Mouse (Mus musculus): ENCODE data around the gene Hnrnpul1. TPM values are rescaled to one million over a fixed set of nuclear protein-coding genes. Genes with fewer than 3 reads are reported as not detected.

Hnrnpul1 gene
- total and polyA plus RNA-seq, 2 experiments from 2014 or later: 47.8 to 126 TPM

DNA sequence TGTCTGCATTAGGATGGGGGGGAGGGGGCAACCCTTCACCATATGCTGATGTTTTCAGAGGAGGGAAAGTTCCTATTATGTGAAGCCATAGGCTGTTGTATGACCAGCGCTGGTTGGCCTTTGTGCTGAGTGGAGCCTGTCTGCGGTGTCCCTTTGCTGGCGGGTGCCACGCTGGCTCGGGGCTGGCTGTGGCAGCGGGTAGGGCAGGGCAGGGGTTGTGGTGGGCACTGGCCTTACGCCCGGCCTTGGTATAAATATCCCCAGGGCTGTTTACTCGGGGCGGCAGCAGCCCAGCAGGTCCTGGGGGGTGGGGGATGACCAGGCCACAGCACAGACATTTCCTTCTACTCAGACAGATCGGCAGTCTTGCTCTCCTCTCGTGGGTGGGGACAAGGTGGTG is 44.6 kb downstream of the Hnrnpul1 start:
- no peak for DNase-seq (ENCODE audit: low spot score)
- 13% methylated on average over 12 of the region's 12 CpGs for WGBS
- no peak overlapping the region for H3K4me2 ChIP-seq (ENCODE audit: low read depth, low read length, poor library complexity, severe bottlenecking)

DNA sequence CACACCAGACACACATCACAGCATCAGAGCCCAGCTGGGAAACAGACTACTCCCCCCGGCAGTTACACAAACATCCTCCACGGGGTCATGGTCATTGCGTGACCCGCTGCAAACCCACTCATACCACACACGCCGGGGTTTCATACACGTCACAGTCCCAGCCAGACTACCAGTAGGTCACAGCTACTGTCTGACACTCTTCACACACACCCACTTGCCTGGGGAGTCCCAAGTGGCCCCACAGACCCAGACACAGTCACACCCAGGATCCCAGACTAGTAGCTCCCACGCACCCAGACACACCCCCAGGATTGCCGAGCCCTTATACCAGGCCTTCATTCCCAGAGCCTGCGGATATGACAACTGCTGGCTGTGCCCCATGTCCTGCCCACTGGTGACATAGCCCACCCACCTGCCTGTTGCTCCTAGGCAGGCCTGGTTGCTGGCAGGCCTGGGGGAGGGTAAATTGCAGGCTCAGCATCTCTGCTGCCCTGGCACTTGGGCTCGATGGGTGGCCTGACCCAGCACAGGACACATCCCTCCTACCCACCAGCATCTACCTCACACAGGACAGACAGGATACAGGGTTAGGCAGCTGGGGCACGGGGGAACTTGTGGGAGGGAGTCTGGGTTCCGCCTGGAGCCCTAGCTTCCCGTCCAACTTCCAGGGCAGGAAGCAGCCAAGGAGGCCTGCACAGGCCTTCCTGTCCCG is 46.8 kb downstream of the Hnrnpul1 start:
- H3K9ac ChIP-seq (replicated peaks; ENCODE audit: low read length, poor library complexity, severe bottlenecking): no peak overlapping the region
- H3K4me3 ChIP-seq (ENCODE audit: low read depth, low read length): no peak overlapping the region
- 73% methylated on average over 15 of the region's 15 CpGs for WGBS
- no peak for ATAC-seq (ENCODE audit: low FRiP score)
- H3K27ac ChIP-seq (ENCODE audit: low read depth, low read length): no peak overlapping the region
- H3K4me2 ChIP-seq (ENCODE audit: low read depth, low read length, poor library complexity, severe bottlenecking): no peak overlapping the region
- peaks cover 5% of the 10 kb centered on the region for H3K36me3 ChIP-seq (ENCODE audit: insufficient read depth, low read length)
- DNase-seq (ENCODE audit: low spot score): no peak
- no peak for TF ChIP-seq CTCF (IDR thresholded peaks at IDR 0.05)
- peaks cover 8% of the 10 kb centered on the region; the same call in 1 of the 2 replicates for H3K4me1 ChIP-seq (ENCODE audit: insufficient read depth, low read length)
- H3K27me3 ChIP-seq (ENCODE audit: insufficient read depth, low read length): no peaks in the 10 kb centered on the region
- H3K9me3 ChIP-seq (ENCODE audit: low read length): no peaks in the 10 kb centered on the region

More for the DNA sequence above, 44.6 kb downstream of the Hnrnpul1 start:
- Histone ChIP-seq H3K9ac (replicated peaks; ENCODE audit: low read length, poor library complexity, severe bottlenecking) (peak overlapping the region; percentile 24; the same call in 1 of the 2 replicates), H3K9me3 (ENCODE audit: low read length) (no peaks in the 10 kb centered on the region), H3K4me1 (ENCODE audit: insufficient read depth, low read length) (peaks cover 8% of the 10 kb centered on the region; the same call in 1 of the 2 replicates), H3K4me3 (ENCODE audit: low read depth, low read length) (no peak overlapping the region), H3K27me3 (ENCODE audit: insufficient read depth, low read length) (no peaks in the 10 kb centered on the region), H3K27ac (ENCODE audit: low read depth, low read length) (no peak overlapping the region), H3K36me3 (ENCODE audit: insufficient read depth, low read length) (peaks cover 27% of the 10 kb centered on the region)
- no peak for TF ChIP-seq CTCF (IDR thresholded peaks at IDR 0.05)
- ATAC-seq (ENCODE audit: low FRiP score): 0 out of 2 replicates have a peak, but pooled peaks have one; percentile 8

DNA sequence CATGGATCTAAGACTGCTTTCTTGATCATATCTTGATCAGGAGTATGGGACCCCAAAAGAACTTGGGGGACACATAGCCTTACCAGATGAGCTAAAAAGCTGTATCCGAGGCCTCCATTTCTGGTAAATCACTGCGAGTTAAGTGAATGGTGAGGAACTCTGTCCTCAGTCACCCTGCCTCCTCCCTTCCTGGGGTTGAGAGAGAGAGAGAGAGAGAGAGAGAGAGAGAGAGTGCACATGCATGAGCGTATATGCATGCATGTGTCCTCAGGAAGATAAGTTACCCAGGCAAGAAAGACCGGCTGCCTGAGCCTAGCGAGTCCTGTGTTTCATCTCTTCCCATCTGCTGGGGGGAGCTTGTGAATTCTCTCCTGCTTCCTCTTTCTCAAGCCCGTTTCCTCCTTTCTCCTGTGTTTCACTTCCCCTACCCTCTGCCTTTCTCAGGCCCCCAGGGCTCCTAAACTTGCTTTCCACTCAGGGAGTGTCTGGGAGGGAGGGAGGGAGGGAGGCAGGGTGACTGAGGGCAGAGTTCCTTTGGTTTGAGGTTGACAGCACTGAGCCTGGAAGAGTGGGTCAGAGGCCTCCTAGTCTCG is 47.9 kb downstream of the Hnrnpul1 start:
- H3K36me3 ChIP-seq (ENCODE audit: insufficient read depth, low read length): no peaks in the 10 kb centered on the region
- no peak for ATAC-seq (ENCODE audit: low FRiP score)

DNA sequence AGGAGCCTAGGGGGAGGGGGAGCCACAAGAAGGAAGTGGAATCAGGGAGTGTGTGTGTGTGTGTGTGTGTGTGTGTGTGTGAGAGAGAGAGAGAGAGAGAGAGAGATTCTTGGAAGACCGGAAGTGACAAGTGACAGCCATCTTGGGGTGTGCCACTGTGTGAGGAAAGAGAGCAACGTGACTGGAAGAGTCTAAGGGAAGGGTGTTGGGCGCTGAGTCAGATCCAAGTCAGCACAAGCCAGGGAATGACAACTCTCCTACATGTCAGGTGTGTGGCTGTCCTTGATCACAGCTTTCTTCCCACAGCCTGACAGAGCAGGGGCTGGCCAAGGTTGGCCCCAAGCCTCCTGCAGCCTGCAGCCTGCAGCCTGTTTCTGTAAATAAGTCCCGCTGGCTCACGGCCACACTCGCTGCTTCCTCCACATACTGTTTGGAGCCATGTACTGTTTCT is 48.7 kb downstream of the Hnrnpul1 start:
- Histone ChIP-seq H3K27ac (ENCODE audit: low read depth, low read length) (no peak overlapping the region), H3K36me3 (ENCODE audit: insufficient read depth, low read length) (no peaks in the 10 kb centered on the region), H3K27me3 (ENCODE audit: insufficient read depth, low read length) (no peaks in the 10 kb centered on the region), H3K4me1 (ENCODE audit: insufficient read depth, low read length) (peaks cover 8% of the 10 kb centered on the region; the same call in 1 of the 2 replicates), H3K4me2 (ENCODE audit: low read depth, low read length, poor library complexity, severe bottlenecking) (no peak overlapping the region), H3K4me3 (ENCODE audit: low read depth, low read length) (no peak overlapping the region), H3K9ac (replicated peaks; ENCODE audit: low read length, poor library complexity, severe bottlenecking) (no peak overlapping the region), H3K9me3 (ENCODE audit: low read length) (no peaks in the 10 kb centered on the region)
- WGBS: 74% methylated on average over 5 of the region's 6 CpGs
- TF ChIP-seq CTCF (IDR thresholded peaks at IDR 0.05): no peak
- ATAC-seq (ENCODE audit: low FRiP score) (no peak), DNase-seq (ENCODE audit: low spot score) (no peak)

More for the DNA sequence above, 47.9 kb downstream of the Hnrnpul1 start:
- H3K4me2 ChIP-seq (ENCODE audit: low read depth, low read length, poor library complexity, severe bottlenecking): no peak overlapping the region
- no peak overlapping the region for H3K4me3 ChIP-seq (ENCODE audit: low read depth, low read length)
- TF ChIP-seq CTCF (IDR thresholded peaks at IDR 0.05): no peak
- H3K27me3 ChIP-seq (ENCODE audit: insufficient read depth, low read length): no peaks in the 10 kb centered on the region
- H3K27ac ChIP-seq (ENCODE audit: low read depth, low read length): no peak overlapping the region
- no peak overlapping the region for H3K9ac ChIP-seq (replicated peaks; ENCODE audit: low read length, poor library complexity, severe bottlenecking)
- WGBS: 63% methylated on average over 7 of the region's 7 CpGs
- H3K4me1 ChIP-seq (ENCODE audit: insufficient read depth, low read length): peaks cover 8% of the 10 kb centered on the region; the same call in 1 of the 2 replicates
- no peaks in the 10 kb centered on the region for H3K9me3 ChIP-seq (ENCODE audit: low read length)
- DNase-seq (ENCODE audit: low spot score): no peak

DNA sequence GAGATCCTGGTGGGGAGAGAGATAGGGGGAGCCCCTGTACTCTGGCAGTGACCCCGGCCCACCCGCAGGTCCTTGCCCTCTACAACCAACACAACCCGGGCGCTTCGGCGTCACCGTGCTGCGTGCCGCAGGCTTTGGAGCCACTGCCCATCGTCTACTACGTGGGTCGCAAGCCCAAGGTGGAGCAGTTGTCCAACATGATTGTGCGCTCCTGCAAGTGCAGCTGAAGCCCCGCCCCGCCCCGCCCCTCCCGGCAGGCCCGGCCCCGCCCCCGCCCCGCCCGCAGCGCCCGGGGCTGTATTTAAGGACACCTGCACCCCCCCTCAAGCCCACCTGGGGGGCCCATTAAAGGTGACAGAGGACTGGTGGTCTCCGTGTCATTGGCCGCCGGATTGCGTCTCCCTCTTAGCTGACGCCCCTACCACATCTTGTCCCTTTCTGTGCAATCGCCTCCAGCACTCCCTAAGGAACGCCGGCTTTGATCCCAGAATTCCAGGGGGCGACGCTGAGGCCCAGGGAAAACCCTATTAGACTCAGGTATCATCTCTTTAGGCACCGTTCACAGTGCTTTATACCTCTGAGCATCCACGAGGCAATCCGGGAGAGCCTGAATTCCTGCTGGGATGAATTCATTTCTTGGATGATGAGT is 49.7 kb downstream of the Hnrnpul1 start:
- Histone ChIP-seq H3K9ac (replicated peaks; ENCODE audit: low read length, poor library complexity, severe bottlenecking) (peak overlapping the region; percentile 48), H3K27me3 (ENCODE audit: insufficient read depth, low read length) (no peaks in the 10 kb centered on the region), H3K27ac (ENCODE audit: low read depth, low read length) (no peak overlapping the region), H3K4me3 (ENCODE audit: low read depth, low read length) (peak overlapping the region; percentile 29), H3K9me3 (ENCODE audit: low read length) (no peaks in the 10 kb centered on the region), H3K36me3 (ENCODE audit: insufficient read depth, low read length) (no peaks in the 10 kb centered on the region), H3K4me1 (ENCODE audit: insufficient read depth, low read length) (0 out of 2 replicates have a peak, but pooled peaks cover under 1% of the 10 kb centered on the region), H3K4me2 (ENCODE audit: low read depth, low read length, poor library complexity, severe bottlenecking) (peak overlapping the region; percentile 75)
- ATAC-seq (ENCODE audit: low FRiP score) (peak; percentile 29; the same call in 1 of the 2 replicates), DNase-seq (ENCODE audit: low spot score) (peak; percentile 28)
- TF ChIP-seq CTCF (IDR thresholded peaks at IDR 0.05): peak; percentile 37
- 5% methylated on average over 35 of the region's 37 CpGs for WGBS
